Mouse (Mus musculus): ENCODE measurements around the gene Fgfr2.

The Fgfr2 gene

DNA sequence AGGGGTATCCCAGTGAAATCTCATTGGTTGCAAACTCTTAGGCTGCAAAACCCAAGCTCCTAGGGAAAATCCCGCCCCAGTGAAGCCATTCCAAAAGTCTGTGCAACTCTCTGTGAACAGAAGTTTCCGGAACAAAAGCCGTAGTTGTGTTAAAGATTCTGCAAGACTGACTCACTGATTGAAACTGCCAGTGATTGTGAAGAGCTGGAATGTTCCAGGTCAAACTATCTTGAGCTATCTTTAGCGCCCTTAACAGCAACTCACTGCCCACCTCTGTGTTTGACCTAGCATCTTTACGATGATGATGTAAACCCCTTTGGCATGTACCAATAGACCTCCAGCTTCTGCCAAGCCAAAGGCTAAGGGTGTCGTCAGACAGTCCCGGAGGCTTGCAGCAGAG lies 999.9 kb downstream of the Fgfr2 start:
- Histone ChIP-seq H3K27me3 (ENCODE audit: control insufficient read depth, insufficient read depth, low read length, poor library complexity, severe bottlenecking) (no peaks in the 10 kb centered on the region; the same call in 1 of the 2 replicates), H3K36me3 (ENCODE audit: control insufficient read depth, insufficient read depth, low read length, poor library complexity, severe bottlenecking) (no peaks in the 10 kb centered on the region)
- DNase-seq (ENCODE audit: low read depth, low spot score), result no peak

GRCm38 (mm10) chr7:132119817-132120216 lies 1003.3 kb downstream of the Fgfr2 start:
- H3K27me3 ChIP-seq (ENCODE audit: control insufficient read depth, insufficient read depth, low read length, poor library complexity, severe bottlenecking), result no peaks in the 10 kb centered on the region
- no peaks in the 10 kb centered on the region for H3K36me3 ChIP-seq (ENCODE audit: control insufficient read depth, insufficient read depth, low read length, poor library complexity, severe bottlenecking)

DNA sequence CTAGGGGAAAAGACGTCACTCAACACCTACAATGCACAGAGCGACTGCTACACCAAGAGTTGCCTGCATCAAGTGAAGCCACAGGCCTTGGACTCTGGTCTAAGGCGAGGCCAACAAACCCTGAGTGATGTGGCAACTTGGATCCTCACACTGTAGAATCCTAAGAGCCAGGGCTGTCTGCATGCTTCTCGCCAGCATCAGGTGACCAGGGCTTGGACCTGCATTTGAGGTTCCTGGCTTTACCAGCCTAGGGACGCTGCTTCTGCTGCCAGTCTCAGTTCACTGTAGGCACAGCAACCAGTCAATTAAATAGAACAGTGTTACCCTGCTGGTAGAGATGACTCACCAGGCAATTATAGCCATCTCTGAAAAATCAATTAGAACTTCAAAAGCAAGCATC lies 1011.4 kb downstream of the Fgfr2 start:
- DNase-seq (ENCODE audit: low read depth, low spot score), result no peak
- H3K36me3 ChIP-seq (ENCODE audit: control insufficient read depth, insufficient read depth, low read length, poor library complexity, severe bottlenecking), result no peaks in the 10 kb centered on the region
- H3K27me3 ChIP-seq (ENCODE audit: control insufficient read depth, insufficient read depth, low read length, poor library complexity, severe bottlenecking), result no peaks in the 10 kb centered on the region

More at GRCm38 (mm10) chr7:132119817-132120216, 1003.3 kb downstream of the Fgfr2 start:
- DNase-seq (ENCODE audit: low read depth, low spot score), result no peak

DNA sequence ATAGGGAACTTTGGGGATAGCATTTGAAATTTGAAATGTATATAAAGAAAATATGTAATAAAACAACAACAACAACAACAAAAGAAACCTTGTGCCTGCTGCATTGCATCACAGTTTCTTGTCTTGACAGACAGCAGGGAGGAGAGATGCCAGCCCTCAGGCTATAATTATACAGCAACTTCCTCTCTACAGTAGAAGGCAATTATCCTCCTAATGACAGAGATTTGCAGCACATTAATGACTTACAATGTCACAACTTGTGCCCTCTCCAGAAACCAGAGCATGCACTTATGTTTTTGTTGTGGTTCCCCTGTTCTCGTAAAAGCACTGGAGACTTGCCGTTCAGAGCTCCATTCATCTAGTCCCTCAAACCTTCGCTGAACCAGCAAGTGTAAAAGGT lies 1012.8 kb downstream of the Fgfr2 start:
- DNase-seq (ENCODE audit: low read depth, low spot score), result no peak
- H3K36me3 ChIP-seq (ENCODE audit: control insufficient read depth, insufficient read depth, low read length, poor library complexity, severe bottlenecking), result no peaks in the 10 kb centered on the region

DNA sequence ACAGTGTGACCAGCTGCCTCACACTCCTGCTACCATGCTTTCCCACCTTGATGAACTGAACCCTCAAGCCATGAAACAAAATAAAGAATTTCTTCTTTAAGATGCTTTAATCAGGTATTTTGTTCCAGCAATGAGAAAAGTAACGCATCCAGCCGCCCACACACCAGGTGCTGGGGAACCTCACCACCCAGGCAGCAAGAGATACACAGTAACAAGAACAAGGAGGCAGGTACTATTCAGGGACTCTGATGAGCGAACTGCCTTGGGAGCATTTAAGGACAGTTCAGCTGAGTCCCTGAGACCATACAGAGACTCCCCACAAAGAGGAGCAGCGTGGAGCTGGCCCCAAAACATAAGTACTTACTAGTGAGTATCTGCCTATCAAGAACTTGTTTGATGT lies 1016.3 kb downstream of the Fgfr2 start:
- Histone ChIP-seq H3K27me3 (ENCODE audit: control insufficient read depth, insufficient read depth, low read length, poor library complexity, severe bottlenecking) (no peaks in the 10 kb centered on the region), H3K36me3 (ENCODE audit: control insufficient read depth, insufficient read depth, low read length, poor library complexity, severe bottlenecking) (no peaks in the 10 kb centered on the region)
- no peak for DNase-seq (ENCODE audit: low read depth, low spot score)

More for the DNA sequence above, 1012.8 kb downstream of the Fgfr2 start:
- no peaks in the 10 kb centered on the region for H3K27me3 ChIP-seq (ENCODE audit: control insufficient read depth, insufficient read depth, low read length, poor library complexity, severe bottlenecking)

- DNase-seq (ENCODE audit: low read depth, low spot score), result no peak
- Histone ChIP-seq H3K27me3 (ENCODE audit: control insufficient read depth, insufficient read depth, low read length, poor library complexity, severe bottlenecking) (no peaks in the 10 kb centered on the region), H3K36me3 (ENCODE audit: control insufficient read depth, insufficient read depth, low read length, poor library complexity, severe bottlenecking) (no peaks in the 10 kb centered on the region)
Observed at GRCm38 (mm10) chr7:132105326-132105725, 1017.8 kb downstream of the Fgfr2 start.

DNA sequence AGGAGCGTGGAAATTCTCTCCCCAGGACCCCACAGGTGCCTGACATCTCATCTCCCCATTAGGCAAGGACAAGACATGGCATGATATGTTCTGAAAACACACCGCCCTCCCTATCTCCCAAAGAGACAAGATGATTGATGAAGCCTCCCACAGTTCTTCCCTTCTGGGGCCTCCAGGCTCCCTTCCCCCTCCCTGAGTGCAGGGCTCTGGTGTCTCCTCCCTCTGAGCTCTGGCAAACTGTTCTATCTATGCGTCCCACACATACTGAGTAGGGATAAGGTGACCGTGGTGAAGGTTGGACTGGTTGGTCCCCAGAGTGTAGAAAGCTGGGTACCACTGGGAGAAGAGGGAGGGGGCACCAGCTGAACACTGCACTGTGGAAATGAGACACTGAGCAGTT lies 1024.7 kb downstream of the Fgfr2 start:
- H3K36me3 ChIP-seq (ENCODE audit: control insufficient read depth, insufficient read depth, low read length, poor library complexity, severe bottlenecking), result no peaks in the 10 kb centered on the region
- no peak for DNase-seq (ENCODE audit: low read depth, low spot score)
- no peaks in the 10 kb centered on the region for H3K27me3 ChIP-seq (ENCODE audit: control insufficient read depth, insufficient read depth, low read length, poor library complexity, severe bottlenecking)

- Histone ChIP-seq H3K36me3 (ENCODE audit: control insufficient read depth, insufficient read depth, low read length, poor library complexity, severe bottlenecking) (no peaks in the 10 kb centered on the region), H3K27me3 (ENCODE audit: control insufficient read depth, insufficient read depth, low read length, poor library complexity, severe bottlenecking) (no peaks in the 10 kb centered on the region)
- DNase-seq (ENCODE audit: low read depth, low spot score), result no peak
Observed at GRCm38 (mm10) chr7:132094666-132095065, 1028.5 kb downstream of the Fgfr2 start.

GRCm38 (mm10) chr7:132091551-132091950 lies 1031.6 kb downstream of the Fgfr2 start:
- no peaks in the 10 kb centered on the region for H3K27me3 ChIP-seq (ENCODE audit: control insufficient read depth, insufficient read depth, low read length, poor library complexity, severe bottlenecking)
- H3K36me3 ChIP-seq (ENCODE audit: control insufficient read depth, insufficient read depth, low read length, poor library complexity, severe bottlenecking), result no peaks in the 10 kb centered on the region
- no peak for DNase-seq (ENCODE audit: low read depth, low spot score)

DNA sequence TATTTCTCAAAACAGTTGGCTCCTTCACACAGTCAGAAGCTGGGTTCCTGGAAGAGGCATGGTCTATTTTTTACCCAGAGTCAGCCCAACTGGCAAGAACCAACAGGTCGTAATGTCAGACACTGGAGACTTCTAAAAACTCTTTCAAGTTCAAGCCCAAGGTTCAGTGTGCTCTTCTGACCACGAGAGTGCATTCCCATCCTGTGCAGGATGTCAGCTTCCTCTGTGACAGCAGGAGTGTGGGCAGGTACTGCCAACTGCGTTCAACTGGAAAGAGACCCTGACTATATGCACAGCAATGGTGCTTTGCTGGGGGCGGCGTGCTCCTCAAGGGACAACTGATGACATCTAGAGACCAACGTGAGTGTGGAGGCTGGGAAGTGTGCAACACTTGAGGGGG lies 1034.5 kb downstream of the Fgfr2 start:
- no peaks in the 10 kb centered on the region for H3K27me3 ChIP-seq (ENCODE audit: control insufficient read depth, insufficient read depth, low read length, poor library complexity, severe bottlenecking)
- H3K36me3 ChIP-seq (ENCODE audit: control insufficient read depth, insufficient read depth, low read length, poor library complexity, severe bottlenecking), result no peaks in the 10 kb centered on the region
- no peak for DNase-seq (ENCODE audit: low read depth, low spot score)

GRCm38 (mm10) chr7:132088181-132088580 lies 1035.0 kb downstream of the Fgfr2 start:
- no peak for DNase-seq (ENCODE audit: low read depth, low spot score)
- Histone ChIP-seq H3K36me3 (ENCODE audit: control insufficient read depth, insufficient read depth, low read length, poor library complexity, severe bottlenecking) (no peaks in the 10 kb centered on the region), H3K27me3 (ENCODE audit: control insufficient read depth, insufficient read depth, low read length, poor library complexity, severe bottlenecking) (no peaks in the 10 kb centered on the region)

DNA sequence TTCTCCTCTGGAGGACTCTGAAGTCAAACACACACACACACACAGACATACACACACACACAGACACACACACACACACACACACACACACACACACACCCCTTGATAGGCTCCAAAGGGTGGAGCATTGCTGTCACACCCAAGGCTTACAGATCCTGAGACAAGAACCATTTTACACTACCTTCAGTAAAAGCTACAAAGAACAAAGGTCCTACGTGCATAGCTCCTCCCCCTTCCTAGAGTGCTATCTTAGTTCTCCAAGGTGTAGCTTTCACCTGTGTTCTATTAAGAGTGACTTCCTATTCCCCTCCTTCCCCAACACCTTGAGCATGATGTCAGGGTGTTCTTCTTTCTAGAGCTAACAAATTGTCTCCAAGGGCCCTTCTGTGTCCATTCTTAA lies 1047.3 kb downstream of the Fgfr2 start:
- DNase-seq (ENCODE audit: low read depth, low spot score), result no peak
- H3K36me3 ChIP-seq (ENCODE audit: control insufficient read depth, insufficient read depth, low read length, poor library complexity, severe bottlenecking), result no peaks in the 10 kb centered on the region
- no peaks in the 10 kb centered on the region for H3K27me3 ChIP-seq (ENCODE audit: control insufficient read depth, insufficient read depth, low read length, poor library complexity, severe bottlenecking)

DNA sequence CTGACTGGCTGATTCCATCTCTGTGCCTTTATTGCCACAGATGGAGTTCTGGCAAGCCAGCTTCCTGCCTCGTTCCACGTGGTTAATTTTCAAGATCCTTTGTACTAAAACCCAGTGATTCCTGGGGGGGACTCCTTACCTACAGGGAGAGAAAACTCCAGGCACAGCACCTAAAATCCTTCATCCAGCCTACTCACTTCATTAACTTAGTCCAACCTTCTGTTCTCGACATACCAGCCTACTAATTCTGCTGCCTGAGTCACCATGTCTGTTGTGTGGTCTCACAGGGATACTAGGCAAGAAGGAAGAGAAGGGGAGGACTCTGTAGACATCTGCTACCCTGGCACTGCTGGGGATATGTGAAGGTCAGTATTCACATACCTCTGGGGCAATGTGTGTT lies 1048.6 kb downstream of the Fgfr2 start:
- Histone ChIP-seq H3K36me3 (ENCODE audit: control insufficient read depth, insufficient read depth, low read length, poor library complexity, severe bottlenecking) (no peaks in the 10 kb centered on the region), H3K27me3 (ENCODE audit: control insufficient read depth, insufficient read depth, low read length, poor library complexity, severe bottlenecking) (no peaks in the 10 kb centered on the region)
- DNase-seq (ENCODE audit: low read depth, low spot score), result no peak

GRCm38 (mm10) chr7:132070877-132071625 lies 1052.1 kb downstream of the Fgfr2 start:
- Histone ChIP-seq H3K36me3 (ENCODE audit: control insufficient read depth, insufficient read depth, low read length, poor library complexity, severe bottlenecking) (no peaks in the 10 kb centered on the region), H3K27me3 (ENCODE audit: control insufficient read depth, insufficient read depth, low read length, poor library complexity, severe bottlenecking) (no peaks in the 10 kb centered on the region)
- no peak for DNase-seq (ENCODE audit: low read depth, low spot score)

- no peaks in the 10 kb centered on the region for H3K27me3 ChIP-seq (ENCODE audit: control insufficient read depth, insufficient read depth, low read length, poor library complexity, severe bottlenecking)
- no peak for DNase-seq (ENCODE audit: low read depth, low spot score)
- H3K36me3 ChIP-seq (ENCODE audit: control insufficient read depth, insufficient read depth, low read length, poor library complexity, severe bottlenecking), result no peaks in the 10 kb centered on the region
Observed at GRCm38 (mm10) chr7:132067951-132068350, 1055.2 kb downstream of the Fgfr2 start.

GRCm38 (mm10) chr7:132067511-132067910 lies 1055.6 kb downstream of the Fgfr2 start:
- Histone ChIP-seq H3K36me3 (ENCODE audit: control insufficient read depth, insufficient read depth, low read length, poor library complexity, severe bottlenecking) (no peaks in the 10 kb centered on the region), H3K27me3 (ENCODE audit: control insufficient read depth, insufficient read depth, low read length, poor library complexity, severe bottlenecking) (no peaks in the 10 kb centered on the region)

More at GRCm38 (mm10) chr7:132067511-132067910, 1055.6 kb downstream of the Fgfr2 start:
- no peak for DNase-seq (ENCODE audit: low read depth, low spot score)
